Mouse (Mus musculus): ENCODE results near the gene Lamb2.

DNA sequence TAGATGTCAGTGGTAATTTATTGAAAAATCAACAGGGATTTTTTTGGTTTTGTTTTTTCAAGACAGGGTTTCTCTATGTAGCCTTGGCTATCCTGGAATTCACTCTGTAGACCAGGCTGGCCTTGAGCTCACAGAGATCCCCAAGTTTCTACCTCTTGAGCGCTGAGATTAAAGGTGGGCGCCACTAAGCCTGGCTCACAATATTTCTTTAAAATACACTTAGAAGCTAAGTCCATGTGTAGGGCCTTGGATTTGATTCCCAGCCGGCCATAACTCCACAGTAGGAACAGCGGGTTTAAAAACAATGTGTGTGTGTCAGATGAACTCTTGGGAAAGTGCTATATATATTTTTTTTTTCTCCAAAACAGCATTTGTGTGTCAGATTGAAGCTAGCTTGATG lies 43.8 kb downstream of the Lamb2 start:
- TF ChIP-seq CTCF (IDR thresholded peaks at IDR 0.05; ENCODE audit: extremely low read depth, insufficient read depth, insufficient read length, insufficient replicate concordance) (no peak), POLR2A (IDR thresholded peaks at IDR 0.05; ENCODE audit: low read depth, low read length) (no peak)

Measured in spleen, adult 2 months (tissue).